Mouse (Mus musculus) forebrain, embryonic 15.5 days (tissue): ENCODE measurements around the gene Dapk3. TPM values are rescaled to one million over a fixed set of nuclear protein-coding genes. Genes with fewer than 3 reads are reported as not detected.
"Not testable (repeated sequence)": the region's sequence is repeated elsewhere in the genome, so short reads cannot be mapped to it uniquely, and the experiment has no call there.

Experiments used
- ATAC-seq: fragments of 200-750 bp; cut with Nextera tagmentation; replicated peaks from 2 replicates; pipeline ENCODE4 v1.8.0; 2017; ENCODE audit warnings: mild to moderate bottlenecking, moderate TSS enrichment, moderate library complexity
- H3K27ac ChIP-seq: fragments of 300-500 bp; sonication (generic); replicated peaks from 2 replicates; pipeline ENCODE4 v1.5.1; 2015; ENCODE audit warnings: mild to moderate bottlenecking, inconsistent platforms
- H3K27me3 ChIP-seq: fragments of 300-500 bp; sonication (generic); 2 replicates; pipeline ENCODE4 v1.6.1; 2015; ENCODE audit warnings: inconsistent platforms
- H3K36me3 ChIP-seq: fragments of 300-500 bp; sonication (generic); 2 replicates; pipeline ENCODE4 v1.6.1; 2015; ENCODE audit warnings: mild to moderate bottlenecking, inconsistent platforms
- H3K4me1 ChIP-seq: fragments of 300-500 bp; sonication (generic); 2 replicates; pipeline ENCODE4 v1.6.1; 2015; ENCODE audit warnings: inconsistent platforms
- H3K4me2 ChIP-seq: fragments of 300-500 bp; sonication (generic); replicated peaks from 2 replicates; pipeline ENCODE4 v1.6.1; 2015; ENCODE audit warnings: mild to moderate bottlenecking, inconsistent platforms
- H3K4me3 ChIP-seq: fragments of 300-500 bp; sonication (generic); 2 replicates; pipeline ENCODE4 v1.5.1; 2015; ENCODE audit warnings: mild to moderate bottlenecking, inconsistent platforms
- H3K9ac ChIP-seq: fragments of 300-500 bp; sonication (generic); replicated peaks from 2 replicates; pipeline ENCODE4 v1.6.1; 2015; ENCODE audit warnings: mild to moderate bottlenecking, inconsistent platforms
- H3K9me3 ChIP-seq: fragments of 300-500 bp; sonication (generic); 2 replicates; pipeline ENCODE4 v1.6.1; 2016; ENCODE audit warnings: inconsistent platforms
- WGBS: fragments of 180-500 bp; shearing (Covaris S2); methylation state at CpG from one replicate; pipeline ENCODE4 v1.1.7; 2015; ENCODE audit warnings: mixed read lengths; 5-methylcytosine and 5-hydroxymethylcytosine counted together
- polyA plus RNA-seq: library from polyadenylated mRNA; unstranded; fragments of >200 nt; fragmentation: Nextera tagmentation; extraction: Ambion mirVana; gene quantifications from 2 replicates; pipeline ENCODE4 v1.2.1, GENCODE M21; 2015

The Dapk3 gene
- polyA plus RNA-seq, 1 experiment from 2014 or later = 56.8 TPM

DNA sequence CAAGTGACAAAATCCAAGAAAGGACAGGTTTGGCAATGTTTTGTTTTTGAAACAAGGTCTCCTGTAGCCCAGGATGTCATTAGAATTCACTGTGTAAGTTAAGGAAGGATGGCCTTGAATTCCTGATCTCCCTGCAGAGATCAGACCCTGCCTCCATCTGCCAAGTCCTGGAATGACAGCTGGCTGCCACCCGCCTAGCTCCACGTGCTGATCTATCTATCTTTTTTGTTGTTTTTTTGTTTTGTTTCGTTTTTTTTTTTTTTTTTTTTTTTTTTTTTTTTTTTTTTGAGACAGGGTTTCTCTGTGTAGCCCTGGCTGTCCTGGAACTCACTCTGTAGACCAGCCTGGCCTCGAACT is 7.5 kb upstream of the Dapk3 start:
- Histone ChIP-seq H3K27ac (peak overlapping the region; percentile 92), H3K4me1 (peaks cover 58% of the 10 kb centered on the region), H3K4me3 (peak overlapping the region; percentile 36), H3K36me3 (peaks cover 29% of the 10 kb centered on the region), H3K4me2 (peak overlapping the region; percentile 74), H3K9ac (peak overlapping the region; percentile 54)
- H3K27me3 ChIP-seq, ATAC-seq, H3K9me3 ChIP-seq: not testable (repeated sequence)
- WGBS = 7% methylated on average over 4 of the region's 4 CpGs

DNA sequence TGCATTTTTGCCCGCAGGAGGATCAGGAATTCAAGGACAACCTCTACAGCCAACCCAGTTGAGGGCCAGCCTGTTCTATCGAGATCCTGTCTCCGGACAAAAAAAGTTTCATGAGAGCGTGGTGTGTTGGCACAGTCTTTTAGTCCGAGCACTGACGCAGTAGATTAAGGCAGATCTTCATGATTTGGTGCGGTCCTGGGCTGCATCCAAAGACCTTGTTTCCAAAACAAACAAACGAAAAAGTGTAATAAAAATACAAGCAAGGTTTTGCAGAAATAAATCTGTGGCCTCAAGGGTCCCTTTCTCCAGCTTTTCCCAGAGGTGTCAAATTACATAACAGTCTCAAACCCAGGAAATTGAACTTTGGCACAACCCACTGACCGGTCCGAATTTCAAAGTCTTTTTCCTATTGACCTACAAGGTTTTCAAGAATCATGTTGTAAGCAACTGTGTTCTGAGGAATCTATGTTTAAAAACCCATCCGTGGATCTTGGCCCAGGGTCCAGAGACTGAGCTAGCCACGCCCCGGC is 6.8 kb upstream of the Dapk3 start:
- H3K36me3 ChIP-seq = peaks cover 35% of the 10 kb centered on the region
- no peaks in the 10 kb centered on the region for H3K27me3 ChIP-seq
- WGBS = 6% methylated on average over 13 of the region's 13 CpGs
- no peaks in the 10 kb centered on the region for H3K9me3 ChIP-seq
- peak overlapping the region; percentile 92 for H3K27ac ChIP-seq
- peak overlapping the region; percentile 79 for H3K4me3 ChIP-seq
- H3K9ac ChIP-seq = peak overlapping the region; percentile 25; the same call in 1 of the 2 replicates
- peak overlapping the region; percentile 74 for H3K4me2 ChIP-seq
- peaks cover 60% of the 10 kb centered on the region for H3K4me1 ChIP-seq
- no peak for ATAC-seq

DNA sequence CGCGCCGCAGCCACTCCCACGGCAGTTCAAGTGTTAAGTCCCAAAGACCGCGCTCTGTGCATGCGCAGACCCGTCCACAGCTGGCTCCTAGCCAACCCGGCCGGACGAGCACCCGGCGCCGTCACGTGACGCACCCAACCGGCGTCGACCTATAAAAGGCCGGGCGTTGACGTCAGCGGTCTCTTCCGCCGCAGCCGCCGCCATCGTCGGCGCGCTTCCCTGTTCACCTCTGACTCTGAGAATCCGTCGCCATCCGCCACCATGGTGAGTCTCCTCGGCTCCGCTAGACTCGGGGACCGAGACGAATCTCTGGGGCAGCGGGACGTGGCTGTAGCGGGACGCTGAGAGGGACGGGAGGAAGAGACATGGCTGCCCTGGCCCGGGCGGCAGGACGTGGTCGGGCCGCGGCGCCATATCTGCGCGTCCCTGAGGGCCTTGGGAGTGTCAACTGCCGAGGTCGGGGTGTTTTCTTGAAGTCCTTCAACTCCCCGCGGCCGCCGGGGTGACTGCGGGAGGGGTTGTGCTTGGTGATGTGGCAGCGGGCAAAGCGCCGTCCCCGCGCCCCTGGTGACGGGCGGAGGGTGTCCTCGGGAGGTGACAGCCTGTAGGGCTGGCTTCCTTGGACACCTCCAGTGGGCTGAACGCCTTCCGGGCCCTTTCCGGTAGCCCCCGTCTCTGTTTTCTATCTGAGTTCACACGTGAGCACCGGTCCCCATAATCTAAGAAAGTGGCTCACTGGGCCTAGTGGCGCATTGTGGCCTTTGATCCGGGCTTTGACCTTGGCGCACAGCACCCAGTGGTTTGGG is 6.1 kb upstream of the Dapk3 start, which contains the start of gene Eef2:
Eef2 (plus strand) TSS at position 166 of the 806 bp plus-strand sequence.
- H3K4me1 ChIP-seq = peaks cover 61% of the 10 kb centered on the region

DNA sequence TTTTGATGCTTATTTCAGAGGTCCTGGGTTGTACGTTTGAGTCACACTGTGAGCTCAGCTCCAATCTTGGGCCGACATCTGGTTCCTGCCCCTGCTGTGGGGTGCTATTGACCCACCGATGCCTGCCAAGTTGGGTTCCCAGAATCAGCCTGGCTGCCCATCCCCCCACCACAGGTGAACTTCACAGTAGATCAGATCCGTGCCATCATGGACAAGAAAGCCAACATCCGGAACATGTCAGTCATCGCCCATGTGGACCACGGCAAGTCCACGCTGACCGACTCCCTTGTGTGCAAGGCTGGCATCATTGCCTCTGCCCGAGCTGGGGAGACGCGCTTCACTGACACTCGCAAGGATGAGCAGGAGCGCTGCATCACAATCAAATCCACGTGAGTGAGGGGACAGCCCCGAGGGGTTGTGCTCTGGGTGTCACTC is 5.3 kb upstream of the Dapk3 start:
- Histone ChIP-seq H3K9me3 (no peaks in the 10 kb centered on the region), H3K27ac (peak overlapping the region; percentile 92; the same call in 1 of the 2 replicates), H3K9ac (peak overlapping the region; percentile 83), H3K4me3 (peak overlapping the region; percentile 79), H3K27me3 (no peaks in the 10 kb centered on the region), H3K36me3 (peaks cover 51% of the 10 kb centered on the region), H3K4me1 (peaks cover 69% of the 10 kb centered on the region), H3K4me2 (peak overlapping the region; percentile 74)
- WGBS = 12% methylated on average over 16 of the region's 16 CpGs
- ATAC-seq = no peak

More for the DNA sequence above, 6.1 kb upstream of the Dapk3 start, which contains the start of gene Eef2:
- ATAC-seq = peak; percentile 74
- H3K36me3 ChIP-seq = peaks cover 42% of the 10 kb centered on the region
- peak within 1 kb of the TSS; percentile 92 for H3K27ac ChIP-seq
- no peaks in the 10 kb centered on the region for H3K27me3 ChIP-seq
- H3K9me3 ChIP-seq = no peaks in the 10 kb centered on the region
- peak within 1 kb of the TSS; percentile 74 for H3K4me2 ChIP-seq
- under 1% methylated on average over 77 of the region's 77 CpGs for WGBS
- peak within 1 kb of the TSS; percentile 83 for H3K9ac ChIP-seq
- H3K4me3 ChIP-seq = peak within 1 kb of the TSS; percentile 79

DNA sequence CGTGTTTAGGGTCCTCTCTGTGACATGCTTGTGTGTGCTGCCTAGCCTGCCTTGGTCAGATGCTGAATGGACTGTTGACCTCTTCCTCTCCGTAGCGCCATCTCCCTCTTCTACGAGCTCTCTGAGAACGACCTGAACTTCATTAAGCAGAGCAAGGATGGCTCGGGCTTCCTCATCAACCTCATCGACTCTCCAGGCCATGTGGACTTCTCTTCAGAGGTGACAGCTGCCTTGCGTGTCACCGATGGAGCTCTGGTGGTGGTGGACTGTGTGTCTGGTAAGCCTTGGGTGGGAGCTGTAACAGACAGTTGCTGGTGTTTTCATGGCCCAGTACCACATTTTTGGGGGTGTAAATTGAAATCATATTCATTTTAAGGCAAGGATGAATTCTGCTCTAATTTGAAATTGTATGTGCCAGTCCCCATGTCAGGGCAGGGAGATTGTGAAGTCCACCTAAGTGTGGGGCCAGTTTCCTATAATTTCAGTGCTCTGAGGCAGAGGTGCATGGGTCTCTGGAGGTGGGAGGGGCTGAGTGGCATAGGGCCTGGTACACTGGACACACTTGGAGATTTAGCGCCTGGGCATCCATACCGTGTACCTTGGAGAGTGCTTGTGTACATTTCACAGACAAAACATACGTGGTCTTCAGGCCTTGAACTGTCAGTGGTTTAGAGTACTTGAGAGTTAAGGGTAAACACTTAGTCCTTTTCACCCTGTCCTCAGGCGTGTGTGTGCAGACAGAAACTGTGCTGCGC is 4.7 kb upstream of the Dapk3 start:
- no peaks in the 10 kb centered on the region for H3K9me3 ChIP-seq
- WGBS = 65% methylated on average over 14 of the region's 14 CpGs
- H3K36me3 ChIP-seq = peaks cover 51% of the 10 kb centered on the region
- no peak for ATAC-seq
- peak overlapping the region; percentile 79 for H3K4me3 ChIP-seq
- peak overlapping the region; percentile 74 for H3K4me2 ChIP-seq
- H3K27me3 ChIP-seq = no peaks in the 10 kb centered on the region
- H3K27ac ChIP-seq = no peak overlapping the region
- H3K9ac ChIP-seq = peak overlapping the region; percentile 83
- peaks cover 64% of the 10 kb centered on the region for H3K4me1 ChIP-seq

DNA sequence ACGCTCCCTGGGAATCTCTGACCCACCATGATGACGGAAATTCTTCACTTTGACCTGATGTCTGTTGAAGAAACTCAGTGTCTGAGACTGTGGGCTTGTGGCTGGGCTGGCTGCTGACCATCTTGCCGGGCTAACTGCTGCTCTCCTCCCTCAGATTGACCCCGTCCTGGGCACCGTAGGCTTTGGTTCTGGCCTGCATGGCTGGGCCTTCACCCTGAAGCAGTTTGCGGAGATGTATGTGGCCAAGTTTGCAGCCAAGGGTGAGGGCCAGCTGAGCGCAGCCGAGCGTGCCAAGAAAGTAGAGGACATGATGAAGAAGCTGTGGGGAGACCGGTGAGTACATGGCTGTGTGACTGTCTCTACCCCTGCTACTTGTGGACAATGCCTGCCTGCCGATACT is 3.9 kb upstream of the Dapk3 start:
- Histone ChIP-seq H3K4me2 (no peak overlapping the region), H3K27ac (no peak overlapping the region), H3K9ac (no peak overlapping the region), H3K27me3 (no peaks in the 10 kb centered on the region), H3K4me3 (no peak overlapping the region), H3K4me1 (peaks cover 62% of the 10 kb centered on the region), H3K9me3 (no peaks in the 10 kb centered on the region), H3K36me3 (peaks cover 51% of the 10 kb centered on the region)
- no peak for ATAC-seq
- WGBS = 95% methylated on average over 11 of the region's 11 CpGs

DNA sequence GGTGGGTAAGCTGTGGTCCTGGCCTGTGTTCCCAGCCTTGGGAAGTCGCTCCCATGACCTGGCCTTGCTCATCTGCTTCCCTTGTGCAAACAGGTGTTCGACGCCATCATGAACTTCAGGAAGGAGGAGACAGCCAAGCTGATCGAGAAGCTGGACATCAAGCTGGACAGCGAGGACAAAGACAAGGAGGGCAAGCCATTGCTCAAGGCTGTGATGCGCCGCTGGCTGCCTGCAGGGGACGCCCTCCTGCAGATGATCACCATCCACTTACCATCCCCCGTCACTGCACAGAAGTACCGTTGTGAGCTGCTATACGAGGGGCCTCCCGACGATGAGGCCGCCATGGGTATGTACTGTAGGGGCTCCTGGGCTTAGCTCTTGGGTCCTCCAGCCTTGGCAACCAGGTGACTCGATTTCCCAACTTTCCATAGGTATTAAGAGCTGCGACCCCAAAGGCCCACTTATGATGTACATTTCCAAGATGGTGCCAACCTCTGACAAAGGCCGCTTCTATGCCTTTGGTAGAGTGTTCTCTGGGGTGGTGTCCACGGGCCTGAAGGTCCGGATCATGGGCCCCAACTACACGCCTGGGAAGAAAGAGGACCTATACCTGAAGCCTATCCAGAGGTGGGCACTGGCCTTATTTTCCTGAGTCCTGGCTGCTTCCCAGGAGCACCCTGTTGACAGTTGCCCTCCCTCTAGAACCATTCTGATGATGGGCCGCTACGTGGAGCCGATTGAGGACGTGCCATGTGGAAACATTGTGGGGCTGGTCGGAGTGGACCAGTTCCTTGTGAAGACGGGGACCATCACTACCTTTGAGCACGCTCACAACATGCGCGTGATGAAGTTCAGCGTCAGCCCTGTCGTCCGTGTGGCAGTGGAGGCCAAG is 3.1 kb upstream of the Dapk3 start:
- Histone ChIP-seq H3K9me3 (no peaks in the 10 kb centered on the region), H3K4me2 (no peak overlapping the region), H3K27ac (no peak overlapping the region), H3K36me3 (peaks cover 57% of the 10 kb centered on the region), H3K4me3 (no peak overlapping the region), H3K9ac (no peak overlapping the region), H3K4me1 (peaks cover 60% of the 10 kb centered on the region), H3K27me3 (no peaks in the 10 kb centered on the region)
- 91% methylated on average over 32 of the region's 32 CpGs for WGBS
- no peak for ATAC-seq

DNA sequence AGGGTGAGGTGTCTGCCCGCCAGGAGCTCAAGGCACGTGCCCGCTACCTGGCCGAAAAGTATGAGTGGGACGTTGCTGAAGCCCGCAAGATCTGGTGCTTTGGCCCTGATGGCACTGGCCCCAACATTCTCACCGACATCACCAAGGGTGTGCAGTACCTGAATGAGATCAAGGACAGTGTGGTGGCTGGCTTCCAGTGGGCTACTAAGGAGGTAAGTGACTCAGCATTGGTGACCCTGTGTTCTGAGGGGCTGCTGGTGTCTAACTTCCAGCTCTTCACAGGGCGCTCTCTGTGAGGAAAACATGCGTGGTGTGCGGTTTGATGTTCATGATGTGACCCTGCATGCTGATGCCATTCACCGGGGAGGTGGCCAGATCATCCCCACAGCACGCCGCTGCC is 1.9 kb upstream of the Dapk3 start:
- no peak for ATAC-seq
- Histone ChIP-seq H3K36me3 (peaks cover 63% of the 10 kb centered on the region), H3K27ac (no peak overlapping the region), H3K4me3 (no peak overlapping the region), H3K4me1 (peaks cover 49% of the 10 kb centered on the region), H3K9ac (no peak overlapping the region), H3K4me2 (no peak overlapping the region), H3K9me3 (no peaks in the 10 kb centered on the region), H3K27me3 (no peaks in the 10 kb centered on the region)
- 88% methylated on average over 13 of the region's 13 CpGs for WGBS

DNA sequence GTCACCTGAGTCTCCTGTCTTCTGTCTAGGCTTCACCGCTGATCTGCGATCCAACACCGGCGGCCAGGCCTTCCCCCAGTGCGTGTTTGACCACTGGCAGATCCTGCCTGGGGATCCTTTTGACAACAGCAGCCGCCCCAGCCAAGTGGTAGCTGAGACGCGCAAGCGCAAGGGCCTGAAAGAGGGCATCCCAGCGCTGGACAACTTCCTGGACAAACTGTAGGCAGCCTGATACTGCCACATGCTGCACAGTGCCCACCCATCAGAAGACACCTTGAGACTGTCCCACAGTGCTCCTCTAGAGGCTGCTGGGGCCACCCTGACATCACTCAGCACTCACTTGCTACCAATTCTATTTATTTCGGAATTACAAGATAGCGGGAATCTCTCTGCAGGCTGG is 945 bp upstream of the Dapk3 start:
- ATAC-seq = not testable (repeated sequence)
- peaks cover 47% of the 10 kb centered on the region for H3K4me1 ChIP-seq
- peak overlapping the region; percentile 55 for H3K27ac ChIP-seq

DNA sequence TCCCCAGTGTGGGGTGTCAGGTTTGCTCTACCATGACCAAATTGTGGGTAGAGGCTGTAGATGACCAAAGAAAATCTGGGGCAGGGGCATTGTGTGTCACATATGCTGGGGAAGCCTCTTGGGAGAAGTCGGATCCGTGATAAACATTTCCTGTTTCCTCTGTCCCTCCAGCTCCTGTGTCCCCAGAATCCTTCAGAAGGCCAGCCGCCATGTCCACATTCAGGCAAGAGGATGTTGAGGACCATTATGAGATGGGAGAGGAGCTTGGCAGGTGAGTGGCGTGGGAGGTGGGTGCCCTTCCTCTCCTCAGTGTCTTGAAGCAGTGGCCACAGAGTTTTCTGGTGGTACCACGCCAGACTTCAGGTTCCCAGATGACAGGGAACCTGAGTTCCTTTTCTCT is 1.0 kb downstream of the Dapk3 start, which contains the start of gene 4930442H23Rik:
4930442H23Rik (minus strand) TSS at position 45 of the 400 bp plus-strand sequence.
- WGBS = 88% methylated on average over 5 of the region's 5 CpGs
- peak within 1 kb of the TSS; percentile 90 for H3K27ac ChIP-seq
- H3K9me3 ChIP-seq = no peaks in the 10 kb centered on the region
- no peak for ATAC-seq
- H3K4me1 ChIP-seq = peaks cover 31% of the 10 kb centered on the region
- peak within 1 kb of the TSS; percentile 49 for H3K4me2 ChIP-seq
- H3K9ac ChIP-seq = peak within 1 kb of the TSS; percentile 67
- peak within 1 kb of the TSS; percentile 72 for H3K4me3 ChIP-seq
- no peaks in the 10 kb centered on the region for H3K27me3 ChIP-seq
- H3K36me3 ChIP-seq = peaks cover 54% of the 10 kb centered on the region

More for the DNA sequence above, 945 bp upstream of the Dapk3 start:
- H3K27me3 ChIP-seq, H3K4me2 ChIP-seq, H3K9ac ChIP-seq, H3K9me3 ChIP-seq, H3K4me3 ChIP-seq: not testable (repeated sequence)
- H3K36me3 ChIP-seq = peaks cover 67% of the 10 kb centered on the region
- WGBS = 79% methylated on average over 12 of the region's 12 CpGs

DNA sequence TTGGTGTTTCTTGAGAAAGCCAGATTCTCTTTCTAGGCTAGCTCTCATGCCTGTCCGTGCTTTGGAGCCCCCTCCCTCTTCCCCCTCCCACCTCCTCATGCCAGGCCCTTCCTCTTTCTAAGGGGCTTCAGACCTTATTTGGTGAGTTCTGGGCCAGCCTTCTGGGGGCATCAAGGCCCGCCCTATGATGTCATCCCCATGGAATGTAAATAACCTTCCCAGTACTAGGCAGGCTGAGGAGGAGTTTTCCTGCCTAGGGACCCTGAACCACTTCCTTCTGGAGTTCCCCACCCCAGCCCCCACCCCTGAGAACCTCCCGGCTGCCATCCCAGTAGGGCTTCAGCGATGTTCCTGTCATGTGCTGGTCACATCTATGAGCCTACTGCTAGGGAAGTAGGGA is 2.0 kb downstream of the Dapk3 start:
- no peak for ATAC-seq
- Histone ChIP-seq H3K9me3 (no peaks in the 10 kb centered on the region), H3K4me3 (no peak overlapping the region), H3K9ac (no peak overlapping the region), H3K36me3 (peaks cover 47% of the 10 kb centered on the region), H3K27me3 (no peaks in the 10 kb centered on the region), H3K4me2 (no peak overlapping the region), H3K4me1 (peaks cover 29% of the 10 kb centered on the region), H3K27ac (no peak overlapping the region)
- 68% methylated on average over 4 of the region's 4 CpGs for WGBS
